Comparison of ENCODE assay signal across 8 mouse cellular contexts in genomic region chr7:75854231-75854925, GRCm38 (mm10). TPM values are rescaled to one million over a fixed set of nuclear protein-coding genes. Genes with fewer than 3 reads are reported as not detected.
A peak's percentile ranks its signal among the peaks of the same experiment; 100 is the strongest.
DNase-seq lines count a peak whose midpoint lies in the region; ATAC-seq and TF ChIP-seq lines count a peak whose summit lies in the region.
"Had no signal": no experiment of that assay in that cellular context is flagged by ENCODE, and none has a peak within 500 bp of the region (broad histone marks: within the 10 kb centered on the region; RNA-seq: fewer than 3 reads in every experiment).

No protein-coding gene starts in this region.

- H3K4me2 ChIP-seq in forebrain, embryonic 16.5 days (ENCODE audit: low read length) = peak overlapping the region; percentile 13
- H3K4me2 ChIP-seq in liver, embryonic 15.5 days = no peak overlapping the region; the same call in 1 of the 2 replicates

- no peaks in the 10 kb centered on the region for H3K27me3 ChIP-seq in forebrain, embryonic 16.5 days (replicated peaks; ENCODE audit: control insufficient read depth, insufficient read depth, low read length)
- H3K27me3 ChIP-seq in liver, embryonic 15.5 days = no peaks in the 10 kb centered on the region

- no peak for TF ChIP-seq CTCF in bone marrow, adult 2 months (IDR thresholded peaks at IDR 0.05; ENCODE audit: control insufficient read depth, insufficient read depth, low read length)

- H3K9ac ChIP-seq in forebrain, embryonic 16.5 days (replicated peaks; ENCODE audit: low read depth, low read length) = peak overlapping the region; percentile 39
- H3K9ac ChIP-seq in liver, embryonic 15.5 days = no peak overlapping the region

- DNase-seq in cerebellum, adult 11-12 months = peak; percentile 68
- no peak for DNase-seq in urinary bladder, postnatal 36 days (ENCODE audit: low spot score in 2 of 2)
- DNase-seq in right cerebral cortex, postnatal 4 days = no peak
- no peak for DNase-seq in frontal cortex, adult 2 months (ENCODE audit: extremely low spot score in 1 of 2, low spot score in 1 of 2)

- WGBS in bone marrow, adult 2 months = 76% methylated on average over 6 of the region's 6 CpGs
- 10% methylated on average over 6 of the region's 6 CpGs for WGBS in forebrain, embryonic 16.5 days
- 69% methylated on average over 6 of the region's 6 CpGs for WGBS in liver, embryonic 15.5 days (ENCODE audit: insufficient replicate concordance)

- H3K4me3 ChIP-seq in bone marrow, adult 2 months (replicated peaks; ENCODE audit: control insufficient read depth, low read depth, low read length) = no peak overlapping the region
- no peak overlapping the region for H3K4me3 ChIP-seq in forebrain, embryonic 16.5 days (replicated peaks; ENCODE audit: low read length)
- no peak overlapping the region for H3K4me3 ChIP-seq in liver, embryonic 15.5 days (replicated peaks)

- peaks cover 1% of the 10 kb centered on the region for H3K4me1 ChIP-seq in bone marrow, adult 2 months (ENCODE audit: control insufficient read depth, insufficient read depth, low read length)
- peaks cover 54% of the 10 kb centered on the region for H3K4me1 ChIP-seq in forebrain, embryonic 16.5 days (replicated peaks; ENCODE audit: control insufficient read depth, insufficient read depth, low read length)
- H3K4me1 ChIP-seq in liver, embryonic 15.5 days (replicated peaks) = peaks cover 60% of the 10 kb centered on the region

- peak overlapping the region; percentile 36; the same call in 1 of the 2 replicates for H3K27ac ChIP-seq in bone marrow, adult 2 months (ENCODE audit: control insufficient read depth, insufficient read depth, low read depth, low read length, poor library complexity)
- H3K27ac ChIP-seq in forebrain, embryonic 16.5 days (ENCODE audit: low read length) = peak overlapping the region; percentile 54
- 0 out of 2 replicates have a peak overlapping the region, but pooled peaks have one; percentile 80 for H3K27ac ChIP-seq in liver, embryonic 15.5 days (replicated peaks)
- H3K27ac ChIP-seq: liver, embryonic 14.5 days had no signal

- no peaks in the 10 kb centered on the region for H3K9me3 ChIP-seq in forebrain, embryonic 16.5 days (ENCODE audit: control insufficient read depth, low read length)
- no peaks in the 10 kb centered on the region for H3K9me3 ChIP-seq in liver, embryonic 15.5 days (replicated peaks)

- no peak for TF ChIP-seq POLR2A in bone marrow, adult 2 months (IDR thresholded peaks at IDR 0.05; ENCODE audit: borderline replicate concordance, control insufficient read depth, low read depth, low read length)

- no peaks in the 10 kb centered on the region for H3K36me3 ChIP-seq in forebrain, embryonic 16.5 days (ENCODE audit: control insufficient read depth, insufficient read depth)
- peaks cover 19% of the 10 kb centered on the region for H3K36me3 ChIP-seq in liver, embryonic 15.5 days (replicated peaks)

- ATAC-seq in forebrain, embryonic 16.5 days = no peak
- ATAC-seq in liver, embryonic 15.5 days (ENCODE audit: insufficient read depth) = no peak

RNA-seq across cellular contexts. Expression of gene Klhl25, which starts 6.3 kb away (rescaled TPM):
- 17.1 and 24.2 TPM in 2 replicates for polyA plus RNA-seq in bone marrow, adult 2 months (2011; ENCODE audit: insufficient read depth, insufficient read length, low replicate concordance, missing spikeins)
- polyA plus RNA-seq in forebrain, embryonic 16.5 days (2015; fragmentation: Nextera tagmentation; extraction: Ambion mirVana) = 43.7 and 52.9 TPM in 2 replicates
- 15.5 and 19.8 TPM in 2 replicates for polyA plus RNA-seq in liver, embryonic 15.5 days (2015; fragmentation: Nextera tagmentation; extraction: Ambion mirVana)
- polyA plus RNA-seq in frontal cortex, adult 2 months (2012; rRNA removed) = 8.7 and 9.0 TPM in 2 replicates
